Mouse (Mus musculus) forebrain, embryonic 16.5 days (tissue): ENCODE data around the gene Ube2h. TPM values are rescaled to one million over a fixed set of nuclear protein-coding genes. Genes with fewer than 3 reads are reported as not detected.
A peak's percentile ranks its signal among the peaks of the same experiment; 100 is the strongest.

Source experiments
- ATAC-seq: fragments of 200-750 bp; cut with Nextera tagmentation; 2 replicates; pipeline ENCODE4 v1.8.0; 2017; ENCODE audit warnings: mild to moderate bottlenecking, moderate library complexity
- H3K27ac ChIP-seq: fragments of 300-500 bp; sonication (generic); 2 replicates; pipeline ENCODE4 v1.5.1; 2014; ENCODE audit warnings: low read length, control low read depth
- H3K27me3 ChIP-seq: fragments of 300-500 bp; sonication (generic); replicated peaks from 2 replicates; pipeline ENCODE4 v1.6.1; 2014; ENCODE audit warnings: low read length; ENCODE audit not compliant: control insufficient read depth, insufficient read depth
- H3K36me3 ChIP-seq: fragments of 300-500 bp; sonication (generic); 2 replicates; pipeline ENCODE4 v1.6.1; 2014; ENCODE audit not compliant: control insufficient read depth, insufficient read depth
- H3K4me1 ChIP-seq: fragments of 300-500 bp; sonication (generic); replicated peaks from 2 replicates; pipeline ENCODE4 v1.6.1; 2014; ENCODE audit warnings: low read length; ENCODE audit not compliant: control insufficient read depth, insufficient read depth
- H3K4me2 ChIP-seq: fragments of 300-500 bp; sonication (generic); 2 replicates; pipeline ENCODE4 v1.6.1; 2014; ENCODE audit warnings: mild to moderate bottlenecking, low read length, control low read depth
- H3K4me3 ChIP-seq: fragments of 300-500 bp; sonication (generic); replicated peaks from 2 replicates; pipeline ENCODE4 v1.5.1; 2014; ENCODE audit warnings: mild to moderate bottlenecking, low read length, control low read depth
- H3K9ac ChIP-seq: fragments of 300-500 bp; sonication (generic); replicated peaks from 2 replicates; pipeline ENCODE4 v1.6.1; 2014; ENCODE audit warnings: low read depth, low read length, control low read depth
- H3K9me3 ChIP-seq: fragments of 300-500 bp; sonication (generic); 2 replicates; pipeline ENCODE4 v1.6.1; 2016; ENCODE audit warnings: low read length; ENCODE audit not compliant: control insufficient read depth
- WGBS: fragments of 180-500 bp; shearing (Covaris S2); extraction: QIAGEN DNeasy Blood & Tissue Kit; methylation state at CpG from one replicate; pipeline ENCODE4 v1.1.7; 2014; 5-methylcytosine and 5-hydroxymethylcytosine counted together
- polyA plus RNA-seq: library from polyadenylated mRNA; unstranded; fragments of >200 nt; fragmentation: Nextera tagmentation; extraction: Ambion mirVana; gene quantifications from 2 replicates; pipeline ENCODE4 v1.2.1, GENCODE M21; 2015

Ube2h gene
- 65.9 and 69.4 TPM in 2 replicates for polyA plus RNA-seq

DNA sequence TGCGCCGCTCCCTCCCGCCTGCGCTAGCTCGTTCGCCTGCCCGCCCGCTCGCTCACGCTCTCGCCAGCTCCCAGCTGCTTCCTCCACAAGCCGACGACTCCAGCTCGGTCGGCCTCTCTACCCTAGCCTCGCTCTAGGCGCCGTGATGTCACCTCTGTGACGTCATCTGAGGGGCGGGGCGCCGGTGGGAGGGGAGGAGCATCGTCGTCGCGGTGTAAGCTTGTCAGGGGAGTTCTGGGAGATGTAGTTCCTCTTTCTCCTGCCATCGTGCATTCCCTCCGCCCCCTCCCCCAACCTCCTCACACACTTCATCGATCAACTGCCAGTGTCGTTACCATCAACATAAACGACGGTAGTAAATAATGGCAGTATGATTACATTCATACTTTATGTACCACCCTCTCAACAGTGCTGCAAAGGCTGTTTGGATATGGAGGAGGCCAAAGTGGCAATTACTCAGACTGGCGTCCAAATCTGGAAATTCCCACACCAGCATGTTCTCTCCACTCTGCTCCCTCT is at the start of gene Ube2h:
Ube2h (minus strand) TSS at position 141 of the 519 bp plus-strand sequence.
- H3K4me1 ChIP-seq: peaks cover 29% of the 10 kb centered on the region
- ATAC-seq: peak; percentile 95
- under 1% methylated on average over 31 of the region's 33 CpGs for WGBS

DNA sequence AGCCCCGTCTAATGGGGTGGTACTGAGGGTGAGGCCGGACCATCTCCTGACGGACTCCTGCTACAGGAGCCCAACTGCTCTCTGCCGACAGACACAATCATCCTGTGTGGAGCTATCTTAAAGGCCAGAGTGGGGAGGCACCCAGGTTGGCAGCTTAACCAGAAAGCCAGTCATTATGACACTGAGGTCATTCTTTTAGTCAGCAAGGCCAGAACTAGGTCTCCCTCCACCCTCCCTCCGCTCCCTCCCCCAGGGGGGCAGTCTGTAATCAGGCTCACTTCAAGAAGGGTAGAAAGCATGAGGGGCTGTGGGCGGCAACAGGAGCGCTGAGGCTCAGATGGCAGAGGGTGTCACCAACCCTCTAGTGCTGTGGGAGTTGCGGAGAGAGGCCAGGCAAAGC is 49.3 kb upstream of the Ube2h start:
- no peak overlapping the region for H3K9ac ChIP-seq
- no peak overlapping the region for H3K4me2 ChIP-seq
- no peaks in the 10 kb centered on the region for H3K36me3 ChIP-seq
- ATAC-seq: no peak
- WGBS: 75% methylated on average over 8 of the region's 8 CpGs
- no peak overlapping the region for H3K27ac ChIP-seq
- H3K4me3 ChIP-seq: no peak overlapping the region
- no peaks in the 10 kb centered on the region for H3K27me3 ChIP-seq
- no peaks in the 10 kb centered on the region for H3K9me3 ChIP-seq
- no peaks in the 10 kb centered on the region for H3K4me1 ChIP-seq

More for the DNA sequence above, at the start of gene Ube2h:
- H3K4me2 ChIP-seq: peak within 1 kb of the TSS; percentile 90
- no peaks in the 10 kb centered on the region for H3K9me3 ChIP-seq
- H3K36me3 ChIP-seq: no peaks in the 10 kb centered on the region
- peak within 1 kb of the TSS; percentile 81 for H3K4me3 ChIP-seq
- H3K9ac ChIP-seq: peak within 1 kb of the TSS; percentile 92
- H3K27ac ChIP-seq: peak within 1 kb of the TSS; percentile 90
- H3K27me3 ChIP-seq: no peaks in the 10 kb centered on the region

DNA sequence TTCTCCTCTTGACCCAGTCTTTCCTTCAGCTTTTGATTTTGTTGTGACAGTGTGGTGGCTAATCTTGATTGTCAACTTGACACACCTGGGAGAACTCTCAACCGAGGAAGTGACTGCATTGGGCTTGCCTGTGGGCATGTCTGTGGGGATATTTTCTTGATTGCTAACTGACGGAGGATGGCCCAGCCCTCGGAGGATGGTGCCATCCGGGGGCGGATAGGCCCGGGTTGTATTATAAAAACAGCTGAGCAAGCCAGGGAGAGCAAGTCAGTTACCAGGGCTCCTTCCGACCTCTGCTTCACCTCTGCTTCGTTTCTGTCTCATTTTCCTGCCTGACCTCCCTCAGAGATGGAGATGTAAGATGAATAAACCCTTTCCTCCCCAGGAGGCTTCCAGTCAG is 48.4 kb upstream of the Ube2h start:
- no peaks in the 10 kb centered on the region for H3K36me3 ChIP-seq
- no peak overlapping the region for H3K4me3 ChIP-seq
- no peak overlapping the region for H3K27ac ChIP-seq
- no peak overlapping the region for H3K9ac ChIP-seq
- no peaks in the 10 kb centered on the region for H3K9me3 ChIP-seq
- 67% methylated on average over 8 of the region's 8 CpGs for WGBS
- no peak overlapping the region for H3K4me2 ChIP-seq
- no peaks in the 10 kb centered on the region for H3K27me3 ChIP-seq
- no peak for ATAC-seq
- H3K4me1 ChIP-seq: no peaks in the 10 kb centered on the region

DNA sequence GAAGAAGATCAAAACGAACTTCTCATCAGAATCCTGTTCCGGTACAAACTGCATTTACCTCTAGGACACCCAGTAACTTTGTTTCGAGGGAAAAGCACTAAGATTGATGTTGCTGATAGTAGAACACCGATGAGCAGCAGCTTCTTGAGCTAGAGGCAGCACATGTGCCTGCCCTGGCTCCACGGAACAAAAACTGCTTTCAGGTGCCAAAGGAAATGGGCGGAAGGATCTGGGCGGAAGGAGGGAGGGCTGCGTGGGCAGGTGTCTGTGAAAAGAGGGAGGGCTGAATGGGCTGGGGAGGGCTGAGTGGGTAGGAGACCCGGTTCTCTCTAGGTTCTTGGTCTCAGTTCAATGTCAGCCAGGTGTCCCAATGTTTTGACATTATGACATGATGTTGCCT is 47.0 kb upstream of the Ube2h start:
- no peaks in the 10 kb centered on the region for H3K36me3 ChIP-seq
- no peaks in the 10 kb centered on the region for H3K9me3 ChIP-seq
- H3K9ac ChIP-seq: no peak overlapping the region
- 79% methylated on average over 9 of the region's 9 CpGs for WGBS
- no peak overlapping the region for H3K4me3 ChIP-seq
- H3K27ac ChIP-seq: no peak overlapping the region
- H3K4me1 ChIP-seq: no peaks in the 10 kb centered on the region
- H3K4me2 ChIP-seq: no peak overlapping the region
- H3K27me3 ChIP-seq: no peaks in the 10 kb centered on the region
- ATAC-seq: no peak

DNA sequence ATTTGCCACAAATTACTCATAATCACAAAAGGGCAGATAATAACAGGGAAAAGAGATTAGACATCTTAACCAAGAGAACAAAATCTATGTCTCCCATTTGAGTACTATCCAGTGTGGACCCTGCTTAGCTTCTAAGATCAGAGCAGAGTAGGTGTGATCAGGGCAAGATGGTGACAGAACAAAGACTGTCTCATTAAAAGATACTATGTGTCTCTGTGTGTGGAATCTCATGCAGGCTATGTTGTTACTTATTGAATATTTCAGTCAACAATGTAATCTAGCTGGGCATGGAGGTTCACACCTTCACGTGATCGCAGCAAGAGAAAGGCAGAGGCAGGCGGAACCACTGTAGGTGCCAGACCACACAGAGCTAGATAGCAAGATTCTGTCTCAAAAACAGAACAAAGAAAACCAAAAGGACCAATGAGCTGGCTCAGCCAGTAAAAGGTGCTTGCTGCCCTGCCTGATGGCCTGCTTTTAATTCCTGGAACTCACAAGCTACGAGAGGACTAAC is 43.0 kb upstream of the Ube2h start:
- Histone ChIP-seq H3K27me3 (no peaks in the 10 kb centered on the region), H3K4me1 (no peaks in the 10 kb centered on the region), H3K9ac (no peak overlapping the region), H3K36me3 (no peaks in the 10 kb centered on the region), H3K9me3 (no peaks in the 10 kb centered on the region), H3K4me3 (no peak overlapping the region), H3K27ac (no peak overlapping the region), H3K4me2 (no peak overlapping the region)
- no peak for ATAC-seq
- WGBS: 65% methylated on average over 4 of the region's 4 CpGs

DNA sequence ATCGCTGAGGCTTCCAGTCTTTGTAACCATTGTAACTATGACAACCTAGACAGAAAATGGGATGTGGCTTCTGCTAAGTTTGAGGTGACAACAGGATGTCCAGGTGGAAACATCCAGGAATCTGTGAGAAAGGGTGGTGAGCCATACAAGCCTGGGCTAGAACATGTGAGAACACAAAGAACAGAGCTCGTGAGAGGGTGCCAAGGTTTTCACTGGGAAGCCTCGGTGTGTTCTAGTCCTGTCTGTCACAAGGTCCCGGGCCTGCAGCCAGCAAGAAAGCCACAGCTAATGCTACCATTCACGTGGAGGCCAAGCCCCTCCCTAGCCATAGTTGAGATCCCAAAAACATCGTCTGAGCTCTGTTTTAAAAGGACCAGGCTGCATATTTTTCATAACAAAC is 42.4 kb upstream of the Ube2h start:
- WGBS: 48% methylated on average over 6 of the region's 6 CpGs
- H3K9me3 ChIP-seq: no peaks in the 10 kb centered on the region

DNA sequence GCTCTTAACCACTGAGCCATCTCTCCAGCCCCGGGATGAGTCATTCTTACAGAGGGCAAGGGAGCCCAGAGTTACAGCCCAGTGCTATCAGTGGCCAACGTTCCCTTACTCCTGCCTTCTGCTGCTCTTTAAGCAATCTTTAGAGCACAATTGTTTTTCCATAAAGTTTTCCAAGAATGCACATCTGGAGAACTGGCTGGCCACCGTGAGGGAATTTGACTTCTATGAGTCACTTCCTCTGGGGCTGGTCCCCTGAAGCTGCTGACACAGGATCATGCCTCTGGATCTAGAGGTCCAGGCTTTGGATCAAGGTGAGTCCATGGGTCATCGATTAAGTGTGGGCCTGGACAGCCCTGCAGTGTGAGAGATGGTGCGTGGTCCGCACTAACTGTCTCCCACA is 39.7 kb upstream of the Ube2h start:
- Histone ChIP-seq H3K9me3 (no peaks in the 10 kb centered on the region), H3K27ac (no peak overlapping the region), H3K9ac (no peak overlapping the region), H3K4me2 (no peak overlapping the region), H3K36me3 (no peaks in the 10 kb centered on the region), H3K27me3 (no peaks in the 10 kb centered on the region), H3K4me1 (no peaks in the 10 kb centered on the region), H3K4me3 (no peak overlapping the region)
- 84% methylated on average over 6 of the region's 6 CpGs for WGBS
- no peak for ATAC-seq

More for the DNA sequence above, 42.4 kb upstream of the Ube2h start:
- no peak overlapping the region for H3K9ac ChIP-seq
- no peak overlapping the region for H3K4me2 ChIP-seq
- no peak for ATAC-seq
- no peaks in the 10 kb centered on the region for H3K4me1 ChIP-seq
- H3K27me3 ChIP-seq: no peaks in the 10 kb centered on the region
- H3K36me3 ChIP-seq: no peaks in the 10 kb centered on the region
- no peak overlapping the region for H3K27ac ChIP-seq
- no peak overlapping the region for H3K4me3 ChIP-seq

DNA sequence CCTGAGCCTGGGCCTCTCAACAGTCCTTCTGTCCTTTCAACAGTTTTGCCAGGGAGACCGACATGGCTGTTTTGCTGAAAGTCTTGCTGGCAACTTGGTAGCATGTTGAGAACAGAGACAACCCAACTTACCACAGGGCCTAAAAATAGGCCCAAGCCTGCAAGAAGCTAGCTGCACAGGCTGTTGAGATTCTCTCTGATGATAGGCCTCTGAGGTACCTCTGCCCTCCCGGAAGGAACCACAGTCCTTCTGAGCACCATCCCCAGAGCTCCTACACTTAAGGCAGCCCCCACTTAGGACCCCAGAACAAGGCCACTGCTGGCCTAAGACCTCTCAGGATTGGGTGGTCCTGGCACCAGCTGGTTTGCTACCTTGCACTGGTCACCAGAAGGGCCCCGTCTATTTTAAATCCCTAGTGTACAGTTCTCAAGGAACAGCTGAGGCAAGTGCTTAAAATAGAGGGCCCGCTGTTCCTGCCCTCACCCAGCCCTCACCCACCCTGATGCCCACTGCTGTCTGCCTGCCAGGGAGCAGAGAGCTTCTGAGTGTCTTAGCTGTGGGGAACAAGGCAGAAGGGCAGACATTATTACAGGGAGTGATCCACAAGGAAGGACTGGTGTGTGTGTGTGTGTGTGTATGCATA is 36.0 kb upstream of the Ube2h start:
- WGBS: 91% methylated on average over 4 of the region's 4 CpGs
- H3K4me3 ChIP-seq: no peak overlapping the region
- ATAC-seq: no peak

DNA sequence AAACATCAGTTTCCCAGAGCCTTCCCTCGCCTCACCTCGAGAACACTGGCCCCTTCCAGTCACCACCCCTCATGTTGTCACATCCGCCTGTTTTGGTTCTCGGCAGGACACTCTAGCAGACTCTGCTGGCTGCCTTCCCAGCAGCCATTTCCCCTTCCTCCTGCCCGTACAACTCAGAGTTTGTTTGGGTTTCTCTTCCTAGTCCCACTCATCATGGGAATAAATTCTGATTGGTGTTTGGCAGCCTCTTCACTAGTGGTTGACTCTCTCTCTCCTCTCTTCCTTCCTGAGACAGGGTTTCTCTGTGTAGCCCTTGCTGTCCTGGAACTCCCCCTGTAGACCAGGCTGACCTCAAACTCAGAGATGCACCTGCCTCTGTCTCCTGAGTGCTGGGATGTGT is 32.6 kb upstream of the Ube2h start:
- no peaks in the 10 kb centered on the region for H3K9me3 ChIP-seq
- 24% methylated on average over 5 of the region's 5 CpGs for WGBS
- ATAC-seq: no peak
- no peak overlapping the region for H3K9ac ChIP-seq
- no peaks in the 10 kb centered on the region for H3K27me3 ChIP-seq
- H3K36me3 ChIP-seq: no peaks in the 10 kb centered on the region
- H3K4me3 ChIP-seq: no peak overlapping the region
- no peak overlapping the region for H3K4me2 ChIP-seq
- no peaks in the 10 kb centered on the region for H3K4me1 ChIP-seq
- H3K27ac ChIP-seq: no peak overlapping the region

More for the DNA sequence above, 36.0 kb upstream of the Ube2h start:
- Histone ChIP-seq H3K27me3 (no peaks in the 10 kb centered on the region), H3K4me2 (no peak overlapping the region), H3K9ac (no peak overlapping the region), H3K27ac (no peak overlapping the region), H3K4me1 (no peaks in the 10 kb centered on the region), H3K9me3 (no peaks in the 10 kb centered on the region), H3K36me3 (no peaks in the 10 kb centered on the region)
